Mouse (Mus musculus): Measurements from ENCODE around the gene Tssk2. TPM values are rescaled to one million over a fixed set of nuclear protein-coding genes. Genes with fewer than 3 reads are reported as not detected.

Tssk2 gene
- total RNA-seq, 2 experiments from 2014 or later = not detected

DNA sequence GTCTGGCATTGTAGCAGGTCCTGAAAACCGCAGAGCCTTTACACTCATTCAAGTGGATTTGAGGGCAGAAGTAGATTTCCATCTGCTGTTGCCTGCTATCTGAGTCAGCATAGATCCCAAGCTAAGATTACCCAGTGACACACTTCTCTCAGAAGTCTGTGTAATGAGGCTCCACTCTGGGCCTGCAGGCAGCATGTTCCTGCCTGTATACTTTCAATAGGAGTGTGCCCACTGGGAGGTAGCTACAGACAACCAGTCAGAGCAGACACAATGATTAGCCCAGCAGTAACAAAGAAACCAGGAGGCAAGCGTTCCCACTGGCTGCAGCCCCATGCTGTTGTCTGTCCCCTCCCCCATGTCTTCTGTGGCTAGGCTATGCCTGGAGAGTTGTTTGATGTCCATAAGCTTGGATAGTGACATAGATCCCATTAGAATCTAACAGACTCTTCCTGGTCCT lies 51.0 kb downstream of the Tssk2 start:
- no peak for DNase-seq

Other genes with a start within 250 kb of the Tssk2 start
- gene Med15, start 165.7 kb upstream of the Tssk2 start, total RNA-seq (2021) = 10 to 100 TPM; 40.4 to 44.4 TPM
- 10 to 100 TPM; 24.6 to 25.1 TPM for gene Klhl22, start 139.0 kb upstream of the Tssk2 start, total RNA-seq (2021)
- 10 to 100 TPM; 16.6 to 17.7 TPM for gene Scarf2, start 101.4 kb upstream of the Tssk2 start, total RNA-seq (2021)
- gene B830017H08Rik, start 65.5 kb upstream of the Tssk2 start, total RNA-seq (2021) = not detected
- 1 to 10 TPM; 1.4 to 1.6 TPM for gene Car15, start 60.3 kb upstream of the Tssk2 start, total RNA-seq (2021)
- gene Gm20518, start 7.0 kb upstream of the Tssk2 start, total RNA-seq (2021) = not detected
- gene Tssk1, start 4.4 kb upstream of the Tssk2 start, total RNA-seq (2021) = under 1 TPM; 0.07 to 0.09 TPM
- gene Dgcr2, start 75 bp upstream of the Tssk2 start, total RNA-seq (2021) = 10 to 100 TPM; 53.5 to 54.8 TPM
- gene Ess2, start 12.7 kb downstream of the Tssk2 start, total RNA-seq (2021) = 10 to 100 TPM; 18.3 to 18.8 TPM
- not detected for gene Gsc2, start 16.4 kb downstream of the Tssk2 start, total RNA-seq (2021)
- 10 to 100 TPM; 14.3 to 16.3 TPM for gene Slc25a1, start 29.6 kb downstream of the Tssk2 start, total RNA-seq (2021)
- not detected for gene Vpreb2, start 81.8 kb downstream of the Tssk2 start, total RNA-seq (2021)
- gene Dgcr6, start 154.2 kb downstream of the Tssk2 start, total RNA-seq (2021) = 10 to 100 TPM; 42.4 to 48.6 TPM
- 1 to 10 TPM; 5.3 to 6.0 TPM for gene Prodh, start 191.6 kb downstream of the Tssk2 start, total RNA-seq (2021)
- gene Rtn4r, start 229.0 kb downstream of the Tssk2 start, total RNA-seq (2021) = 1 to 10 TPM; 6.0 to 7.8 TPM